In genomic region chr9:21851084-21851483, GRCm38 (mm10) we compare ENCODE assay signal across 10 mouse cellular contexts. TPM values are rescaled to one million over a fixed set of nuclear protein-coding genes. Genes with fewer than 3 reads are reported as not detected.
DNase-seq lines count a peak whose midpoint lies in the region; ATAC-seq and TF ChIP-seq lines count a peak whose summit lies in the region.
"Had no signal": no experiment of that assay in that cellular context is flagged by ENCODE, and none has a peak within 500 bp of the region (broad histone marks: within the 10 kb centered on the region; RNA-seq: fewer than 3 reads in every experiment).

No protein-coding gene starts in this region.

- no peak for ATAC-seq in heart, embryonic 13.5 days (ENCODE audit: extremely low read depth, insufficient number of reproducible peaks, low FRiP score, low TSS enrichment)
- no peak for ATAC-seq in neural tube, embryonic 11.5 days (ENCODE audit: insufficient read depth, low FRiP score, low TSS enrichment)
- no peak for ATAC-seq in intestine, embryonic 16.5 days
- ATAC-seq in stomach, postnatal 0 days (ENCODE audit: low FRiP score, low TSS enrichment), result no peak

- no peak for DNase-seq in heart, adult 8-10 months (ENCODE audit: low spot score)
- no peak for DNase-seq in neural tube, embryonic 11.5 days (ENCODE audit: low spot score)
- DNase-seq in neural tube, embryonic 10.5 days (ENCODE audit: extremely low spot score, low spot score), result no peak
- no peak for DNase-seq in stomach, postnatal 0 days (ENCODE audit: low spot score)
- DNase-seq in adrenal gland, postnatal 25 days, result no peak
- no peak for DNase-seq in left cerebral cortex, postnatal 36 days (ENCODE audit: low spot score in 2 of 2)

- H3K27ac ChIP-seq in heart, embryonic 13.5 days (replicated peaks), result peak overlapping the region; percentile 81
- H3K27ac ChIP-seq in neural tube, embryonic 11.5 days (ENCODE audit: low read depth, low read length), result no peak overlapping the region
- H3K27ac ChIP-seq in intestine, embryonic 16.5 days (ENCODE audit: low read length), result no peak overlapping the region
- H3K27ac ChIP-seq in stomach, postnatal 0 days (replicated peaks), result peak overlapping the region; percentile 18; the same call in 1 of the 2 replicates

- H3K27me3 ChIP-seq in heart, embryonic 13.5 days (replicated peaks), result no peaks in the 10 kb centered on the region
- H3K27me3 ChIP-seq in neural tube, embryonic 11.5 days (ENCODE audit: control insufficient read depth, insufficient read depth, low read length), result no peaks in the 10 kb centered on the region
- H3K27me3 ChIP-seq in intestine, embryonic 16.5 days (replicated peaks; ENCODE audit: control insufficient read depth, insufficient read depth, low read length), result no peaks in the 10 kb centered on the region
- H3K27me3 ChIP-seq in stomach, postnatal 0 days (ENCODE audit: control insufficient read depth, insufficient read depth, low read length), result no peaks in the 10 kb centered on the region

- peak overlapping the region; percentile 94 for H3K9ac ChIP-seq in heart, embryonic 13.5 days
- H3K9ac ChIP-seq in neural tube, embryonic 11.5 days (ENCODE audit: low read length), result no peak overlapping the region
- no peak overlapping the region for H3K9ac ChIP-seq in intestine, embryonic 16.5 days (ENCODE audit: low read depth, low read length)
- H3K9ac ChIP-seq in stomach, postnatal 0 days (ENCODE audit: low read length), result no peak overlapping the region

- peaks cover 50% of the 10 kb centered on the region for H3K4me1 ChIP-seq in heart, embryonic 13.5 days
- H3K4me1 ChIP-seq in neural tube, embryonic 11.5 days (ENCODE audit: control insufficient read depth, insufficient read depth, low read length), result peaks cover 24% of the 10 kb centered on the region
- peaks cover 19% of the 10 kb centered on the region for H3K4me1 ChIP-seq in intestine, embryonic 16.5 days (ENCODE audit: control insufficient read depth, insufficient read depth, low read length)
- no peaks in the 10 kb centered on the region for H3K4me1 ChIP-seq in stomach, postnatal 0 days (replicated peaks; ENCODE audit: control insufficient read depth, insufficient read depth)

- H3K4me3 ChIP-seq in heart, embryonic 13.5 days, result peak overlapping the region; percentile 88
- H3K4me3 ChIP-seq in neural tube, embryonic 11.5 days (ENCODE audit: low read depth, low read length), result no peak overlapping the region
- H3K4me3 ChIP-seq in intestine, embryonic 16.5 days (ENCODE audit: low read length), result peak overlapping the region; percentile 82; the same call in 1 of the 2 replicates
- H3K4me3 ChIP-seq in stomach, postnatal 0 days (ENCODE audit: low read depth, low read length), result peak overlapping the region; percentile 61

- no peaks in the 10 kb centered on the region for H3K9me3 ChIP-seq in heart, embryonic 13.5 days
- no peaks in the 10 kb centered on the region for H3K9me3 ChIP-seq in neural tube, embryonic 11.5 days (ENCODE audit: control insufficient read depth, low read length)
- H3K9me3 ChIP-seq in intestine, embryonic 16.5 days (ENCODE audit: control insufficient read depth, low read length), result no peaks in the 10 kb centered on the region
- no peaks in the 10 kb centered on the region for H3K9me3 ChIP-seq in stomach, postnatal 0 days (ENCODE audit: control insufficient read depth, low read length)
- H3K9me3 ChIP-seq: G1E had no signal

- intact Hi-C loops in left cerebral cortex, postnatal 36 days (cut with DNase I), result no loop called here

- no peak for TF ChIP-seq EP300 in stomach, postnatal 0 days (optimal IDR thresholded peaks at IDR 0.05)

- H3K4me2 ChIP-seq in heart, embryonic 13.5 days, result peak overlapping the region; percentile 77
- H3K4me2 ChIP-seq in neural tube, embryonic 11.5 days (ENCODE audit: low read depth), result peak overlapping the region; percentile 76; the same call in 1 of the 2 replicates
- H3K4me2 ChIP-seq in intestine, embryonic 16.5 days (ENCODE audit: low read depth, low read length), result peak overlapping the region; percentile 94; the same call in 1 of the 2 replicates
- peak overlapping the region; percentile 74 for H3K4me2 ChIP-seq in stomach, postnatal 0 days (replicated peaks; ENCODE audit: low read depth)

- TF ChIP-seq CTCF in stomach, postnatal 0 days (IDR thresholded peaks at IDR 0.05; ENCODE audit: low read depth), result no peak

- H3K36me3 ChIP-seq in heart, embryonic 13.5 days, result peaks cover 2% of the 10 kb centered on the region; the same call in 1 of the 2 replicates
- H3K36me3 ChIP-seq in neural tube, embryonic 11.5 days (ENCODE audit: control insufficient read depth, insufficient read depth, low read length), result no peaks in the 10 kb centered on the region; the same call in 1 of the 2 replicates
- H3K36me3 ChIP-seq in intestine, embryonic 16.5 days (ENCODE audit: control insufficient read depth, insufficient read depth, low read length), result no peaks in the 10 kb centered on the region
- no peaks in the 10 kb centered on the region for H3K36me3 ChIP-seq in stomach, postnatal 0 days (ENCODE audit: control insufficient read depth, insufficient read depth, low read length)

- 62% methylated on average over 3 of the region's 3 CpGs for WGBS in heart, embryonic 13.5 days
- WGBS in neural tube, embryonic 11.5 days, result 83% methylated on average over 3 of the region's 3 CpGs
- WGBS in intestine, embryonic 16.5 days, result 62% methylated on average over 3 of the region's 3 CpGs
- 59% methylated on average over 3 of the region's 3 CpGs for WGBS in stomach, postnatal 0 days

RNA-seq across cellular contexts. Expression of gene Dock6, which starts 1.4 kb away (rescaled TPM):
- 48.4 and 50.3 TPM in 2 replicates for polyA plus RNA-seq in heart, embryonic 13.5 days (2015; fragmentation: Nextera tagmentation; extraction: Ambion mirVana)
- total RNA-seq in heart, adult 8-10 months (2022), result 10 to 100 TPM; 27.3 to 35.7 (median 30.7) TPM
- 24.7 and 25.4 TPM in 2 replicates for polyA plus RNA-seq in neural tube, embryonic 11.5 days (2014; fragmentation: Nextera tagmentation; extraction: Ambion mirVana)
- 23.3 and 24.7 TPM in 2 replicates for polyA plus RNA-seq in intestine, embryonic 16.5 days (2015; fragmentation: Nextera tagmentation; extraction: Ambion mirVana)
- 13.5 and 14.1 TPM in 2 replicates for polyA plus RNA-seq in stomach, postnatal 0 days (2015; fragmentation: Nextera tagmentation; extraction: Ambion mirVana)
- total RNA-seq in adrenal gland, postnatal 25 days (2021), result 45.6 and 46.0 TPM in 2 replicates
- 10 to 100 TPM; 11.4 to 18.8 TPM for total RNA-seq in left cerebral cortex, postnatal 36 days (2021)

RNA-seq across cellular contexts. Expression of gene Angptl8, which starts 15.8 kb away (rescaled TPM):
- polyA plus RNA-seq in heart, embryonic 13.5 days (2015; fragmentation: Nextera tagmentation; extraction: Ambion mirVana), result 1.6 and 2.3 TPM in 2 replicates
- total RNA-seq in heart, adult 8-10 months (2022), result under 1 TPM in 1 of 4 experiments, not detected in 3; 0.38 TPM
- polyA plus RNA-seq in neural tube, embryonic 11.5 days (2014; fragmentation: Nextera tagmentation; extraction: Ambion mirVana), result not detected in 2 replicates
- polyA plus RNA-seq in intestine, embryonic 16.5 days (2015; fragmentation: Nextera tagmentation; extraction: Ambion mirVana), result 17.3 and 18.4 TPM in 2 replicates
- polyA plus RNA-seq in stomach, postnatal 0 days (2015; fragmentation: Nextera tagmentation; extraction: Ambion mirVana), result 2.1 and 2.2 TPM in 2 replicates
- 4.5 and 17.1 TPM in 2 replicates for total RNA-seq in adrenal gland, postnatal 25 days (2021)
- total RNA-seq in left cerebral cortex, postnatal 36 days (2021), result not detected
- total RNA-seq: G1E; left cerebral cortex, postnatal 25 days had no signal
- polyA plus RNA-seq: G1E had no signal

RNA-seq across cellular contexts. Expression of gene Kank2, which starts 52.5 kb away (rescaled TPM):
- 16.0 and 16.9 TPM in 2 replicates for polyA plus RNA-seq in heart, embryonic 13.5 days (2015; fragmentation: Nextera tagmentation; extraction: Ambion mirVana)
- total RNA-seq in heart, adult 8-10 months (2022), result 10 to 100 TPM; 64.2 to 67.2 (median 65.6) TPM
- 3.7 and 4.5 TPM in 2 replicates for polyA plus RNA-seq in neural tube, embryonic 11.5 days (2014; fragmentation: Nextera tagmentation; extraction: Ambion mirVana)
- polyA plus RNA-seq in intestine, embryonic 16.5 days (2015; fragmentation: Nextera tagmentation; extraction: Ambion mirVana), result 9.7 and 9.9 TPM in 2 replicates
- 7.3 and 7.5 TPM in 2 replicates for polyA plus RNA-seq in stomach, postnatal 0 days (2015; fragmentation: Nextera tagmentation; extraction: Ambion mirVana)
- total RNA-seq in adrenal gland, postnatal 25 days (2021), result 37.3 and 46.2 TPM in 2 replicates
- total RNA-seq in left cerebral cortex, postnatal 36 days (2021), result 1 to 10 TPM; 6.5 to 8.4 TPM
- polyA plus RNA-seq: G1E had no signal

Comparison
In these comparisons a context has a peak if more than half of its experiments do, and no peak if none do; other contexts are left out.
1. H3K27ac ChIP-seq: peak in heart, embryonic 13.5 days (single experiment) and stomach, postnatal 0 days (single experiment); none in neural tube, embryonic 11.5 days (single experiment) and intestine, embryonic 16.5 days (single experiment).
2. Peak in every context shown above with its lines, with median percentiles within 50 percentile points of each other: H3K4me2 ChIP-seq.